Mouse (Mus musculus) testis, adult 2 months (tissue): ENCODE results near the gene Lrch3. TPM values are rescaled to one million over a fixed set of nuclear protein-coding genes. Genes with fewer than 3 reads are reported as not detected.

ENCODE experiments used
- H3K27ac ChIP-seq: fragments of 200-500 bp; 2 replicates; pipeline ENCODE4 v1.5.1; 2012; ENCODE audit warnings: low read depth, low read length; ENCODE audit not compliant: control insufficient read depth, insufficient read depth
- H3K27me3 ChIP-seq: fragments of 200-500 bp; 2 replicates; pipeline ENCODE4 v1.6.1; 2012; ENCODE audit warnings: mild to moderate bottlenecking, low read length, moderate library complexity; ENCODE audit not compliant: control insufficient read depth, insufficient read depth
- H3K36me3 ChIP-seq: fragments of 200-500 bp; 2 replicates; pipeline ENCODE4 v1.6.1; 2012; ENCODE audit warnings: mild to moderate bottlenecking, low read length; ENCODE audit not compliant: control insufficient read depth, insufficient read depth
- H3K4me1 ChIP-seq: fragments of 200-500 bp; 2 replicates; pipeline ENCODE4 v1.6.1; 2012; ENCODE audit warnings: low read length; ENCODE audit not compliant: control insufficient read depth, insufficient read depth
- H3K4me3 ChIP-seq: fragments of 200-500 bp; 2 replicates; pipeline ENCODE4 v1.5.1; 2012; ENCODE audit warnings: low read depth, mild to moderate bottlenecking, low read length, moderate library complexity, mixed read lengths; ENCODE audit not compliant: control insufficient read depth
- CTCF ChIP-seq: fragments of 200-500 bp; IDR thresholded peaks from 2 replicates; pipeline ENCODE4 v1.5.1; 2012; ENCODE audit warnings: low read depth, mild to moderate bottlenecking, inconsistent platforms, low read length, moderate library complexity; ENCODE audit not compliant: control insufficient read depth, insufficient read depth, insufficient replicate concordance
- POLR2A ChIP-seq: fragments of 200-500 bp; IDR thresholded peaks from 2 replicates; pipeline ENCODE4 v1.6.1; 2012; ENCODE audit warnings: low read depth, mild to moderate bottlenecking, inconsistent platforms, low read length, moderate library complexity; ENCODE audit not compliant: control insufficient read depth
- polyA plus RNA-seq: library from polyadenylated mRNA; depleted of rRNA; stranded (reverse); fragments of >200 nt; gene quantifications from 2 replicates; pipeline ENCODE4 v1.2.3, GENCODE M21; 2012

Lrch3 gene
- polyA plus RNA-seq, 1 experiment, result 15.4 TPM

- Histone ChIP-seq H3K36me3 (peaks cover 1% of the 10 kb centered on the region; the same call in 1 of the 2 replicates), H3K27ac (no peak overlapping the region), H3K27me3 (no peaks in the 10 kb centered on the region), H3K4me1 (no peaks in the 10 kb centered on the region; the same call in 1 of the 2 replicates), H3K4me3 (no peak overlapping the region)
- TF ChIP-seq CTCF (no peak), POLR2A (no peak)
Measured at GRCm38 (mm10) chr16:33006888-33007287, 93.0 kb downstream of the Lrch3 start.

- H3K27ac ChIP-seq, result no peak overlapping the region
- no peaks in the 10 kb centered on the region; the same call in 1 of the 2 replicates for H3K4me1 ChIP-seq
- peaks cover 1% of the 10 kb centered on the region; the same call in 1 of the 2 replicates for H3K36me3 ChIP-seq
- no peaks in the 10 kb centered on the region for H3K27me3 ChIP-seq
- no peak overlapping the region for H3K4me3 ChIP-seq
- TF ChIP-seq POLR2A (no peak), CTCF (no peak)
Measured at GRCm38 (mm10) chr16:33007436-33007835, 93.5 kb downstream of the Lrch3 start.

DNA sequence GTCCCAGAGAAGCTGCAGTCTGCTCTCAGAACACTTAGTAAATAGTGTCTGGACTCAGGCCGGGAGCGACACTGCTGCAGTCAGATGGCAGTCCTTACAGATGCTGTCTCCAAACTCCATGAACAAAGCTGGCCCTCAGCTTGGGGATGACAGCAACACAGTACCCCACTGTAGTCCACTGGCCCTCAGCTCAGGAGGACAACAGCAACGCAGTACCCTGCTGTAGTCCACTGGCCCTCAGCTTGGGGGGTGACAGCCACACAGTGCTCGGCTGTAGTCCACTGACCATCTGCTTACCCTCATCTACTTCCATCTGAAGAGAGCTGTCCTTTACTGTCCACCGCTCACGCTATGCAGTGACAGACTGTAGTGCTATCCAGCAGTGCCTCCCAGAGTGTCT, 96.3 kb downstream of the Lrch3 start:
- Histone ChIP-seq H3K27me3 (no peaks in the 10 kb centered on the region), H3K4me1 (no peaks in the 10 kb centered on the region; the same call in 1 of the 2 replicates), H3K27ac (no peak overlapping the region), H3K4me3 (no peak overlapping the region), H3K36me3 (peaks cover 5% of the 10 kb centered on the region)
- no peak for TF ChIP-seq POLR2A
- TF ChIP-seq CTCF, result no peak

DNA sequence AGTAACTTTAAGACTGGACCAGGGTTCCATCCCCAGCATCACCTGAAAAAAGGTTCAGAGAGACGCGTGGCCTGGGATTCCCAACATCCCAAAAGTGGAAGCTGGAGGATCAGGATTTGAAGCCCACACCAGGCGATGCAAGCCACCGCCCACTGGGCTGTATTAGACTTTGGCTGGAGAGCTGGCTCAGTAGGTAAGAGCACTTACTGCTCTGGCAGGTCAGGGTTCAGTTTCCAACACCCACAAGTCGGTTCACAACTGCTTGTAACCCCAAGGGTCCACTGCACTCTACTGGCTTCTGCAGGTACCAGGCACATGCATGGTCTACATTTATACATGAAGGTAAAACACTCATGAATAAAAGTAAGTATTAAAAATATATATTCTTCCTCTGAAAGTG, 99.9 kb downstream of the Lrch3 start:
- no peak for TF ChIP-seq CTCF
- no peak for TF ChIP-seq POLR2A
- Histone ChIP-seq H3K4me1 (no peaks in the 10 kb centered on the region), H3K27me3 (no peaks in the 10 kb centered on the region), H3K27ac (no peak overlapping the region), H3K36me3 (peaks cover 4% of the 10 kb centered on the region), H3K4me3 (no peak overlapping the region)

DNA sequence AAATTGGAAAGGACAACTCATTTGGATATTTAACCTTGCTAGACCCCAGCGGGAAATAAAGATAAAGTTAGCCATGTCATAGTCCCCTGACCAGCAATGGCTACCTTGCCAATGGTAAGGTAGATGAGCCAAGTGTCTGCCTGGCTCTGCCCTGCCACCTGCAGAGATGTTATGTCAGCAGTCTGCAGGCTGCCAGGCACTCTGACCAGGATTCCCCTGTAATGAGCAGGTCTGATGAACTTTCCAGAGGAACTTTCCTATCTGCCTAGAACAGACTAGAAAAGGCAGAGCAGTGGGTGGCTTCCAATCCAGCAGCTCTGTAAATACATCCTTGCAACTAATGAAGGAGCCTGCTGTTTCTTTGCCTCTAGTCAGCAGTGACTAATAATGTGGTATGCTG, 101.0 kb downstream of the Lrch3 start:
- TF ChIP-seq CTCF, result no peak
- no peak for TF ChIP-seq POLR2A
- Histone ChIP-seq H3K4me3 (no peak overlapping the region), H3K36me3 (peaks cover 4% of the 10 kb centered on the region), H3K27ac (no peak overlapping the region), H3K27me3 (no peaks in the 10 kb centered on the region), H3K4me1 (no peaks in the 10 kb centered on the region)

GRCm38 (mm10) chr16:33015396-33015907, 101.6 kb downstream of the Lrch3 start:
- TF ChIP-seq POLR2A, result no peak
- no peak overlapping the region for H3K4me3 ChIP-seq
- H3K27ac ChIP-seq, result no peak overlapping the region
- no peaks in the 10 kb centered on the region for H3K27me3 ChIP-seq
- H3K4me1 ChIP-seq, result no peaks in the 10 kb centered on the region
- H3K36me3 ChIP-seq, result peaks cover 4% of the 10 kb centered on the region

DNA sequence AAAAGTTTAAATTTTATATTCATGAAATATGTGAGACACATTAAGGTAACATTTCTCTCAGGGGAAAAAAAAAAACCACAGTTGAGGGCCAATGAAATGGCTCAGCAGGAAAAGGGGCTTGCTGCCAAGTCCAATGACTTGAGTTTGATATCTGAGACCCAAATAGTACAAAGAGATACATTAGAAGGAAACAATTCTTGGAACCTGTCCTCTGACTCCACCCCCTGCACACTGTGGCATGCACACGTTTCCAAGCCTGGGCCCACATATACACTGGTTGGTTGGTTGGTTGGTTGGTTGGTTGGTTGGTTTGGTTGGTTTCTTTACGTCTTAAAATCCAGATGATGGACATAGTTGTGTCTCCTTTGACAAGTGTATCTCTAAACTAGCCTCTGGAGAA, 102.1 kb downstream of the Lrch3 start:
- Histone ChIP-seq H3K27me3 (no peaks in the 10 kb centered on the region), H3K27ac (no peak overlapping the region), H3K4me3 (no peak overlapping the region), H3K4me1 (no peaks in the 10 kb centered on the region), H3K36me3 (peaks cover 4% of the 10 kb centered on the region)
- TF ChIP-seq CTCF (no peak), POLR2A (no peak)

- H3K4me3 ChIP-seq, result no peak overlapping the region
- no peak overlapping the region for H3K27ac ChIP-seq
- no peaks in the 10 kb centered on the region for H3K4me1 ChIP-seq
- H3K36me3 ChIP-seq, result peaks cover 4% of the 10 kb centered on the region
- H3K27me3 ChIP-seq, result no peaks in the 10 kb centered on the region
- TF ChIP-seq CTCF, result no peak
- TF ChIP-seq POLR2A, result no peak
Measured at GRCm38 (mm10) chr16:33017677-33018349, 103.9 kb downstream of the Lrch3 start.
